Mouse (Mus musculus): Measurements from ENCODE around the gene Rplp0. TPM values are rescaled to one million over a fixed set of nuclear protein-coding genes. Genes with fewer than 3 reads are reported as not detected.
A peak's percentile ranks its signal among the peaks of the same experiment; 100 is the strongest.

Gene Rplp0
- polyA plus RNA-seq, 1 experiment = 2,254 TPM

- TF ChIP-seq POLR2A (IDR thresholded peaks at IDR 0.05; ENCODE audit: borderline replicate concordance, extremely low read depth, insufficient read depth, insufficient read length, poor library complexity, severe bottlenecking) (no peak), CTCF (IDR thresholded peaks at IDR 0.05; ENCODE audit: borderline replicate concordance, extremely low read depth, insufficient read depth, insufficient read length) (peak; percentile 90)
- DNase-seq (ENCODE audit: low read depth) = peak; percentile 88
Measured at GRCm38 (mm10) chr5:115556217-115556616, 3.0 kb upstream of the Rplp0 start.

DNA sequence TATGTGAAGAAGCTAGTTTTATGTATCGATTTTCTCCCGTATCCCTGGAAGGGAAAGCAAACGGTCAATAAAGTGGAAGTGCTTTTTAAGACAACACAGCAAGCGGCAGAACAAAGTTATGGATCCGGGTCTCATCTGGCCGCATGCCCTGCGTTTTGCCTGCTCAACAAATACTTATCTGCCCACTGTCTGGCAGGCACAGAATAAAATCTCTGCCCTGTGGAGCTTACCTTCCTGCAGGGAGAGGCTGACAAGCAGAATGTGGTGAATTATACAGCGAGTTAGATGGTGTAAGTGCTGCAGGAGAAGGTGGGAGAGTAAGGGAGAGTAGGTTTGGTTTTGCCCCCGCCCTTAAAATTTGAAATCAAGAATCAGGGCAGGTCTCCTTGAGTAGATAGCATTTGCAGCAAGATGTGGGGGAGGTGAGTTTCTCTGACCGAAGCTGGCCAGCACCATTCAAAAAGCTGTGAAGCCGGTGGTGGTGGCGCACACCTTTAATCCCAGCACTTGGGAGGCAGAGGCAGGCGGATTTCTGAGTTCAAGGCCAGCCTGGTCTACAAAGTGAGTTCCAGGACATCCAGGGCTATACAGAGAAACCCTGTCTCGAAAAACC, 979 bp upstream of the Rplp0 start:
- no peak for DNase-seq (ENCODE audit: low read depth)
- TF ChIP-seq CTCF (IDR thresholded peaks at IDR 0.05; ENCODE audit: borderline replicate concordance, extremely low read depth, insufficient read depth, insufficient read length) (no peak), POLR2A (IDR thresholded peaks at IDR 0.05; ENCODE audit: borderline replicate concordance, extremely low read depth, insufficient read depth, insufficient read length, poor library complexity, severe bottlenecking) (no peak)

DNA sequence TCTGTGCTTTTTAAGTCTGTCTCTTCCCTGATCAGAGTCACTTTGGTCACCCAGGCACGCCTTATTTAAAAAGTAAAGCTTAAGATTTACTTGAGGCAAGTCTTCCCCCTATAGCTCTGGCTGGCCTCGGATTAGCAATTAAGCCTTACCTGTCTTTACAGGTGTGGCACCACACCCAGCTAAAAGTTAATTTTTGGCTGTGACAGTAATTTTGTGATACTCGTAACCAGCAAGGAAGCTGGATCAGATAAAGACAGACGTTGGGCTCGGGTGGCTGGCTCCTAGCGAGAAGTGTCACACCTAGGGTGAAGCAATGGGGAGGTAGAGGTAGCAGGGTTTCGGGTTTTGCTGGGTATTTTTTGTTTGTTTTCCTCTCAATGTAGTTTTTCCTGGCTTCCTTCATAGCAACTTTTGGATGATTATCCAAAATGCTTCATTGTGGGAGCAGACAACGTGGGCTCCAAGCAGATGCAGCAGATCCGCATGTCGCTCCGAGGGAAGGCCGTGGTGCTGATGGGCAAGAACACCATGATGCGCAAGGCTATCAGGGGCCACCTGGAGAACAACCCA, 1.2 kb downstream of the Rplp0 start:
- DNase-seq (ENCODE audit: low read depth) = no peak
- no peak for TF ChIP-seq POLR2A (IDR thresholded peaks at IDR 0.05; ENCODE audit: borderline replicate concordance, extremely low read depth, insufficient read depth, insufficient read length, poor library complexity, severe bottlenecking)
- no peak for TF ChIP-seq CTCF (IDR thresholded peaks at IDR 0.05; ENCODE audit: borderline replicate concordance, extremely low read depth, insufficient read depth, insufficient read length)

DNA sequence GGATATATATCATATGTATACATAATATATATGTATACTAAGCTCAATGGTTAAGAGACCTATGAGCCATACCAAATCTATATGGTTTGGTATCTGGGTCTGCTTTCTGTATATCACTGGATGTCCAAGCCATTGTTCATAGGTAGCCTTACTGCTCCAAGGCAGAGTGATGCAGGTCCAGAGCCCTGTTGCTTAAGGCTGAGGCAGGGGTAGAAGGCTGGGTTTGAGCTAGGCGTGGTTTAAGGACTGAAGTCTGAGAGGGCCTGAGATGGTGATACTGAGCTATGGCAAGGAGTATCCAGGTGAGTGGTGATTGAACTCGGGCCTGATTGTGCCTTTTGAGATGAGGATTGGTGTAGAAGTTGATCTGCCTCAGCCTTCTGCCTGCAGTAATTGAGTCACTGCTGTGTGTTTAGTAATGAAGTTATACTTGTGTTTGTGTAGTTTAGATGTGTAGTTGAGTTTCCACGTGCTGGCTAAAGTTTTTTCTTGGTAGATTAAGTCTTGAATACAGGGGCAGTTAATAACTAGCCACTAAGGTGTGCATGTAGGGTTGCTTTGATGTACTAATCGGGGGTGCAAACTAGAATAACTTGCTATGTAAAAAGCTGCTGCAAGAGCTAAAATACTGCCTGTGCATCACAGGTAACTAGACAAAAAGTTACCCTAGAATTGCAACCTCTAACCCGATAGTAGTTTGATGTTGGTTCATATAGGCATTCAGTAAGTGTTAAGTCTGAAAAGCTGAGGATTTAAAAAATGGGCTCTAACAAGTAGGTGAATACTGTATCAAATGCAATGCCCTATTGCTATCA, 4.7 kb downstream of the Rplp0 start:
- DNase-seq (ENCODE audit: low read depth) = no peak

GRCm38 (mm10) chr5:115564737-115565393, 5.6 kb downstream of the Rplp0 start, which contains the start of gene Gcn1l1:
Gene Gcn1l1 (plus strand): TSS chr5:115565254.
- DNase-seq (ENCODE audit: low read depth) = peak; percentile 88
- TF ChIP-seq CTCF (IDR thresholded peaks at IDR 0.05; ENCODE audit: borderline replicate concordance, extremely low read depth, insufficient read depth, insufficient read length) (no peak), POLR2A (IDR thresholded peaks at IDR 0.05; ENCODE audit: borderline replicate concordance, extremely low read depth, insufficient read depth, insufficient read length, poor library complexity, severe bottlenecking) (peak; percentile 81)

More for the DNA sequence above, 4.7 kb downstream of the Rplp0 start:
- TF ChIP-seq POLR2A (IDR thresholded peaks at IDR 0.05; ENCODE audit: borderline replicate concordance, extremely low read depth, insufficient read depth, insufficient read length, poor library complexity, severe bottlenecking) = no peak
- no peak for TF ChIP-seq CTCF (IDR thresholded peaks at IDR 0.05; ENCODE audit: borderline replicate concordance, extremely low read depth, insufficient read depth, insufficient read length)

DNA sequence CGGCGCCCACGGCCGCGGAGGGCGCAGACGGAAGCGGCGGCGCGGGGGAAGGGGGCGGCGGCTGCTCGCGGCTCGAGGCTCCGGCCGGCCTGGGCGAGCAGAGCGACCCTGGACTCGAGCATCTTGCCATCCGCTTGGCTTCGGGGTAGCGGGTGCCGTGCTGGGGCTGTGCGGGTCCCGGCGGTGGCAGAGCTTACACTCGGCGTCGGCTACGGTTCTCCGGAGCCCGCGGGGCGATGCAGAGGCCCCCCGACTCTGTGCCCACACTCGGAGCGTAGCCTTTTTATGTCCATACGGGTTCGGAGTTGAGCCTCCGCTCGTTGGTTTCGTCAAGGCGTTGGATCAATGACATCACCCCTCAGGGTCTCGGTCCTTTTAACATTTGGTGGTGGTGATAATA, 6.1 kb downstream of the Rplp0 start:
- DNase-seq (ENCODE audit: low read depth) = no peak
- TF ChIP-seq POLR2A (IDR thresholded peaks at IDR 0.05; ENCODE audit: borderline replicate concordance, extremely low read depth, insufficient read depth, insufficient read length, poor library complexity, severe bottlenecking) (no peak), CTCF (IDR thresholded peaks at IDR 0.05; ENCODE audit: borderline replicate concordance, extremely low read depth, insufficient read depth, insufficient read length) (no peak)

GRCm38 (mm10) chr5:115568681-115569080, 9.4 kb downstream of the Rplp0 start:
- TF ChIP-seq CTCF (IDR thresholded peaks at IDR 0.05; ENCODE audit: borderline replicate concordance, extremely low read depth, insufficient read depth, insufficient read length) (no peak), POLR2A (IDR thresholded peaks at IDR 0.05; ENCODE audit: borderline replicate concordance, extremely low read depth, insufficient read depth, insufficient read length, poor library complexity, severe bottlenecking) (no peak)
- DNase-seq (ENCODE audit: low read depth) = no peak

DNA sequence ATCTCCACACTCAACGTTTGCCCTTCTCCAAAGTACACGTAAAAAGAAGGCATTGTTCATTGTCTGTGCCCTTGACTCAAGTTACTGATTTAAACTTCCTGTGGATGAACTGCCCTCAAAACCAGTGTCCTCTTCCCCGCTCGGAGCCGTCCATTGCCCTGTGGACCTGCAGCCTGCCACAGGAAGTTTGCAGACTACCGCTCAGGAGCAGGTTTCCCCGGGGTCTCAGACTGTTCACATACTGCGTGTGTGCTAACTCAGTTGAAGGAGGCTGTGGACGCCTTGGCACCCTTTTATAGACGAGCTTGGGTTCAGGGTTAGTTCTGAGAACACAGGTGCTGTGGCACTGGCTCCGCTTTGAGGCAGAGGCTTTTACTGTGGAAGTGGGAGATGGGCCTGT, 10.0 kb downstream of the Rplp0 start:
- TF ChIP-seq CTCF (IDR thresholded peaks at IDR 0.05; ENCODE audit: borderline replicate concordance, extremely low read depth, insufficient read depth, insufficient read length) (no peak), POLR2A (IDR thresholded peaks at IDR 0.05; ENCODE audit: borderline replicate concordance, extremely low read depth, insufficient read depth, insufficient read length, poor library complexity, severe bottlenecking) (no peak)
- no peak for DNase-seq (ENCODE audit: low read depth)

- TF ChIP-seq POLR2A (IDR thresholded peaks at IDR 0.05; ENCODE audit: borderline replicate concordance, extremely low read depth, insufficient read depth, insufficient read length, poor library complexity, severe bottlenecking) (no peak), CTCF (IDR thresholded peaks at IDR 0.05; ENCODE audit: borderline replicate concordance, extremely low read depth, insufficient read depth, insufficient read length) (no peak)
- no peak for DNase-seq (ENCODE audit: low read depth)
Measured at GRCm38 (mm10) chr5:115569721-115570120, 10.5 kb downstream of the Rplp0 start.

GRCm38 (mm10) chr5:115571086-115571485, 11.8 kb downstream of the Rplp0 start:
- DNase-seq (ENCODE audit: low read depth) = peak; percentile 2
- TF ChIP-seq POLR2A (IDR thresholded peaks at IDR 0.05; ENCODE audit: borderline replicate concordance, extremely low read depth, insufficient read depth, insufficient read length, poor library complexity, severe bottlenecking) (no peak), CTCF (IDR thresholded peaks at IDR 0.05; ENCODE audit: borderline replicate concordance, extremely low read depth, insufficient read depth, insufficient read length) (no peak)
